Comparison of ENCODE assay signal across 8 mouse cellular contexts in the genomic region with DNA sequence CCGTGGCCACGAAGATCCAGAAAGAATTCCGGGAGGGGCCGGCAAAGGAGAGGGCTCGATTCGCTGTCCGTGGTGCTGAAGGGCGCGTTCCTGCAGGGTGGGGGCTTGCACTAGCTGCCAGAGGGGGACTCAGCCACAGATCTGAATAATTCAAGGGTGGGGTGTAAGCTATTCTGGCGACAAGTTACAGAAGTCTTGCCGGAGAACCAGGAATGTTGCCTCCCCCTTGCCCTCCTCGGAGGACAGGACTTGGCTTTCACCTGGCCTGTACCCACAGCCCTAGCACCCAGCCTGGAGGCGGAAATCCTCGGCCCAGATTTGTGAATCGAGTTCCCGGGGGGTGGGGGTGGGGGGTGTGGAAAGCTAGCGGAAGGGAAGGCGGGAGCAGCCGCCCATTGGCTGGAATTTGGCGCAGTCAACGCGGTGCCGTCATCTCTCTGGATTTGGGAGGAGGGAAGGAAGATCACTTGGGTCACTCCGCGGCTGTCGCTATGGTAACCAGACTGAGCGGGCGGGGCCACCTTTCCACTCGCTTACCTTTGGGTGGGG. TPM values are rescaled to one million over a fixed set of nuclear protein-coding genes. Genes with fewer than 3 reads are reported as not detected.
DNase-seq lines count a peak whose midpoint lies in the region; ATAC-seq and TF ChIP-seq lines count a peak whose summit lies in the region.

No protein-coding gene starts in this region.

- TF ChIP-seq CTCF in cerebellum, adult 2 months (IDR thresholded peaks at IDR 0.05; ENCODE audit: borderline replicate concordance, insufficient read depth, low read depth, low read length): no peak
- TF ChIP-seq CTCF in lung, postnatal 0 days (IDR thresholded peaks at IDR 0.05): no peak

- under 1% methylated on average over 29 of the region's 29 CpGs for WGBS in cerebellum, adult 2 months
- WGBS in hindbrain, embryonic 12.5 days: 0% methylated on average over 29 of the region's 29 CpGs
- WGBS in lung, postnatal 0 days: 0% methylated on average over 29 of the region's 29 CpGs

- no peaks in the 10 kb centered on the region for H3K9me3 ChIP-seq in hindbrain, embryonic 12.5 days (replicated peaks)
- no peaks in the 10 kb centered on the region for H3K9me3 ChIP-seq in lung, postnatal 0 days (ENCODE audit: low read length)

- TF ChIP-seq EP300 in lung, postnatal 0 days (IDR thresholded peaks at IDR 0.05): no peak

- H3K4me3 ChIP-seq in cerebellum, adult 2 months (replicated peaks; ENCODE audit: insufficient read depth, low read depth, low read length): peak overlapping the region; percentile 83
- H3K4me3 ChIP-seq in hindbrain, embryonic 12.5 days: peak overlapping the region; percentile 90
- no peak overlapping the region for H3K4me3 ChIP-seq in lung, postnatal 0 days (ENCODE audit: low read depth, low read length)

- no peaks in the 10 kb centered on the region for H3K36me3 ChIP-seq in hindbrain, embryonic 12.5 days
- H3K36me3 ChIP-seq in lung, postnatal 0 days (ENCODE audit: insufficient read depth, low read length): no peaks in the 10 kb centered on the region

- peak overlapping the region; percentile 86 for H3K4me2 ChIP-seq in hindbrain, embryonic 12.5 days (replicated peaks)
- peak overlapping the region; percentile 34 for H3K4me2 ChIP-seq in lung, postnatal 0 days (replicated peaks; ENCODE audit: low read depth, low read length)

- H3K27ac ChIP-seq in cerebellum, adult 2 months (ENCODE audit: insufficient read depth, low read length): peak overlapping the region; percentile 93
- peak overlapping the region; percentile 69 for H3K27ac ChIP-seq in hindbrain, embryonic 12.5 days
- no peak overlapping the region for H3K27ac ChIP-seq in lung, postnatal 0 days (ENCODE audit: low read length)

- DNase-seq in NIH3T3 (ENCODE audit: low read depth) (peak; percentile 70), adipocyte (ENCODE audit: low spot score) (no peak)
- DNase-seq in cerebellum, adult 2 months: peak; percentile 97 to 98
- DNase-seq in forelimb bud, embryonic 11.5 days (ENCODE audit: low read depth, low spot score): peak; percentile 53
- DNase-seq in layer of hippocampus, postnatal 14 days (ENCODE audit: low spot score in 2 of 2): peak; percentile 82 to 91
- peak; percentile 46 for DNase-seq in lung, postnatal 0 days (ENCODE audit: low spot score)
- peak; percentile 92 for DNase-seq in retina, postnatal 1 day

- H3K9ac ChIP-seq in hindbrain, embryonic 12.5 days: peak overlapping the region; percentile 96
- no peak overlapping the region for H3K9ac ChIP-seq in lung, postnatal 0 days (replicated peaks; ENCODE audit: low read depth)

- TF ChIP-seq POLR2A in cerebellum, adult 2 months (IDR thresholded peaks at IDR 0.05; ENCODE audit: borderline replicate concordance, insufficient read depth, low read length): peak; percentile 82

- no peaks in the 10 kb centered on the region for H3K4me1 ChIP-seq in cerebellum, adult 2 months (ENCODE audit: control insufficient read depth, insufficient read depth, low read length)
- H3K4me1 ChIP-seq in hindbrain, embryonic 12.5 days: peaks cover 53% of the 10 kb centered on the region
- peaks cover 11% of the 10 kb centered on the region for H3K4me1 ChIP-seq in lung, postnatal 0 days (ENCODE audit: insufficient read depth, low read depth, low read length)

- ATAC-seq in hindbrain, embryonic 12.5 days (ENCODE audit: low FRiP score): peak; percentile 48
- ATAC-seq in lung, postnatal 0 days: peak; percentile 41

- no peaks in the 10 kb centered on the region for H3K27me3 ChIP-seq in cerebellum, adult 2 months (ENCODE audit: control insufficient read depth, insufficient read depth, low read length)
- H3K27me3 ChIP-seq in hindbrain, embryonic 12.5 days: peaks cover 42% of the 10 kb centered on the region
- peaks cover 60% of the 10 kb centered on the region for H3K27me3 ChIP-seq in lung, postnatal 0 days (replicated peaks; ENCODE audit: insufficient read depth, low read length)

RNA-seq across cellular contexts. Expression of a gene that starts 3.5 kb away (rescaled TPM):
- polyA plus RNA-seq in cerebellum, adult 2 months (2012; rRNA removed): 83.2 and 85.2 TPM in 2 replicates
- polyA plus RNA-seq in hindbrain, embryonic 12.5 days (2016; fragmentation: Nextera tagmentation; extraction: Ambion mirVana): 6.9 and 7.5 TPM in 2 replicates
- 100 to 1,000 TPM; 270 to 283 TPM for total RNA-seq in layer of hippocampus, postnatal 14 days (2021)
- not detected in 2 replicates for polyA plus RNA-seq in lung, postnatal 0 days (2015; fragmentation: Nextera tagmentation; extraction: Ambion mirVana)

RNA-seq across cellular contexts. Expression of a gene that starts 27.0 kb away (rescaled TPM):
- polyA plus RNA-seq in cerebellum, adult 2 months (2012; rRNA removed): 0.46 and 1.1 TPM in 2 replicates
- 7.0 and 7.6 TPM in 2 replicates for polyA plus RNA-seq in hindbrain, embryonic 12.5 days (2016; fragmentation: Nextera tagmentation; extraction: Ambion mirVana)
- not detected for total RNA-seq in layer of hippocampus, postnatal 14 days (2021)
- not detected in 2 replicates for polyA plus RNA-seq in lung, postnatal 0 days (2015; fragmentation: Nextera tagmentation; extraction: Ambion mirVana)

RNA-seq across cellular contexts. Expression of a gene that starts 34.7 kb away (rescaled TPM):
- 1.7 and 3.3 TPM in 2 replicates for polyA plus RNA-seq in cerebellum, adult 2 months (2012; rRNA removed)
- polyA plus RNA-seq in hindbrain, embryonic 12.5 days (2016; fragmentation: Nextera tagmentation; extraction: Ambion mirVana): 1.6 and 2.8 TPM in 2 replicates
- total RNA-seq in layer of hippocampus, postnatal 14 days (2021): under 1 TPM in 1 of 2 experiments, not detected in 1; 0.91 TPM
- not detected in 2 replicates for polyA plus RNA-seq in lung, postnatal 0 days (2015; fragmentation: Nextera tagmentation; extraction: Ambion mirVana)
